Mouse (Mus musculus) thymus, postnatal 4 days (tissue): Measurements from ENCODE around the gene Slc9a6.

Source experiments
- DNase-seq: peaks from one replicate; pipeline ENCODE4 v3.0.0; 2021

Slc9a6 gene

GRCm38 (mm10) chrX:56667296-56667695 is 57.7 kb downstream of the Slc9a6 start:
- no peak for DNase-seq

GRCm38 (mm10) chrX:56668051-56668450 is 58.5 kb downstream of the Slc9a6 start:
- no peak for DNase-seq

GRCm38 (mm10) chrX:56668501-56668900 is 58.9 kb downstream of the Slc9a6 start:
- no peak for DNase-seq

GRCm38 (mm10) chrX:56675556-56675955 is 66.0 kb downstream of the Slc9a6 start:
- DNase-seq: no peak

GRCm38 (mm10) chrX:56677736-56678135 is 68.2 kb downstream of the Slc9a6 start:
- no peak for DNase-seq

- no peak for DNase-seq
Measured at GRCm38 (mm10) chrX:56679066-56679465, 69.5 kb downstream of the Slc9a6 start.

GRCm38 (mm10) chrX:56682156-56682720 is 72.7 kb downstream of the Slc9a6 start:
- no peak for DNase-seq

GRCm38 (mm10) chrX:56683521-56683920 is 74.0 kb downstream of the Slc9a6 start:
- no peak for DNase-seq

- no peak for DNase-seq
Measured at GRCm38 (mm10) chrX:56692554-56692953, 83.0 kb downstream of the Slc9a6 start.

GRCm38 (mm10) chrX:56694539-56694938 is 85.0 kb downstream of the Slc9a6 start:
- DNase-seq: no peak

- DNase-seq: no peak
Measured at GRCm38 (mm10) chrX:56697199-56697780, 87.7 kb downstream of the Slc9a6 start.

GRCm38 (mm10) chrX:56697886-56698285 is 88.3 kb downstream of the Slc9a6 start:
- DNase-seq: no peak

- no peak for DNase-seq
Measured at GRCm38 (mm10) chrX:56701261-56701660, 91.7 kb downstream of the Slc9a6 start.

GRCm38 (mm10) chrX:56703965-56704562 is 94.5 kb downstream of the Slc9a6 start:
- DNase-seq: no peak

GRCm38 (mm10) chrX:56708592-56709370 is 99.2 kb downstream of the Slc9a6 start:
- DNase-seq: no peak

- DNase-seq: no peak
Measured at GRCm38 (mm10) chrX:56710522-56710921, 101.0 kb downstream of the Slc9a6 start.

GRCm38 (mm10) chrX:56712666-56713065 is 103.1 kb downstream of the Slc9a6 start:
- DNase-seq: no peak
